Mouse (Mus musculus) retina, postnatal 7 days (tissue): ENCODE measurements around the gene Chil6.

Experiments
- DNase-seq: peaks from one replicate; pipeline ENCODE4 v3.0.0-alpha.2; 2012; ENCODE audit warnings: low read depth, low spot score

Chil6 gene

DNA sequence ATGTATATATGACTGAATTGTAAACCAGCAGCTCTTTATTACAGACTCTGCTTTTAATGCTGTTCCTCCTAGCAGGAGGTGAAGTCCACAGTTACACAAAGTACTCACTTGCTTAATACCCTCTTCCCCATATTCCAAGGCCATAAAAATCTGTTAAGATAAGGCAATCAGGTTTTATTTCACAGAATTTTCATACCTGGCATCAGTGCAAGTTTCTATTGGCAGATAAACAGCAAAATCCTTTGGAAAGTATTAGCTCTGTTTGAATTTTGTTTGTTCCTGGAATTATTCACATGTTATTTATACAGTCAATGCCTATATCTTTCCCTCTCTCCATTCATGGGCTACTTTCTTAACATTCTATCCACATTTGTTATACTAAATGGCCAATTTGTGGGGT lies at the start of gene Chil6:
Gene Chil6, minus strand, starts transcription at position 101 of the 400 bp plus-strand sequence.
- DNase-seq = no peak

- no peak for DNase-seq
Measured at GRCm38 (mm10) chr3:106452616-106453015, 46.6 kb upstream of the Chil6 start.

DNA sequence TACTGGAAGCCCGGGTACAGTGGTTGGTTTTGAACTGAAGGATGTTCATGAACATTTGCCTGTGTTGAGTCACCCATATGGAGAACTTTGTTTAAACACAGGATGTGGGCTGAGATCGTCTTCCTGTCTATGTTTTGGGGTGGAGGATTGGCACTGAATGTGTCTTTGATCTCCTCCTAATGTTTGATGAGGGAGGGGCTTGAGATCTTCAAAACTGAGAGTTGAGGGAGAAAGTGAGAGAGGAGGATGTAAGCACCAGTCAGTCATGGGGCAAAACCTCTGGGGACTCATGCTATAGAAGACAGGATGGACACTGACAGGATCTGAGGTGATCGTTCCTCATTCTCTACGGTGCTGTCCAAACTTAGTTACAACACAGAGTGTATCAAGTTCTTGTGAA lies 43.6 kb upstream of the Chil6 start:
- DNase-seq = no peak

- DNase-seq = no peak
Measured at GRCm38 (mm10) chr3:106448995-106449394, 43.0 kb upstream of the Chil6 start.

DNA sequence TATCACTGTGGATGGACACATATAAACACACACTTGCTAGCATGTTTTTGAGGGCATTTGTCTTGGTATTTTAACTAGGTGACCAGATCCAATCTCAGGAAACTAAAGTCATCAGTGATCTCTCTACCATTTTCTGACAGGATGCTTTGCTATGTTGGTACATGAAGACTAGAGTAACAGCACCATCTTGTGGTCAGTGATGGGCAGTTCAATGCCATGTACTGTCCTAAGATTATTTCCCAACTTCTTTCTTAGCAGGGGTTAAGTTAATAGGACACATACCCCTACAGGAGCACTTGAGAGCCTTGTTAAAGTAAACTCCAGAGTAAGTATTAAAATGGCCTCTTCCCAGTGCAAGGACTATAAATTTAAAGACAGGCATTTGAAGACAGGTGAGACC lies 42.6 kb upstream of the Chil6 start:
- DNase-seq = peak; percentile 41
